Mouse (Mus musculus): ENCODE measurements around the gene Mrpl55. TPM values are rescaled to one million over a fixed set of nuclear protein-coding genes. Genes with fewer than 3 reads are reported as not detected.

The Mrpl55 gene
- polyA plus RNA-seq, 1 experiment = 40.2 TPM

GRCm38 (mm10) chr11:59174189-59174838 lies 28.0 kb upstream of the Mrpl55 start:
- H3K4me3 ChIP-seq (ENCODE audit: control insufficient read depth, insufficient read depth, low read length) = no peak overlapping the region
- H3K27me3 ChIP-seq (ENCODE audit: control insufficient read depth, insufficient read depth, low read length) = peaks cover 7% of the 10 kb centered on the region; the same call in 1 of the 2 replicates
- WGBS = 65% methylated on average over 6 of the region's 6 CpGs
- DNase-seq = no peak
- TF ChIP-seq CTCF (IDR thresholded peaks at IDR 0.05; ENCODE audit: borderline replicate concordance, control insufficient read depth, extremely low read depth, insufficient read depth, low read length, poor library complexity) (no peak), POLR2A (IDR thresholded peaks at IDR 0.05; ENCODE audit: control insufficient read depth, extremely low read depth, insufficient read depth, low read length, poor library complexity) (no peak)
- no peaks in the 10 kb centered on the region for H3K36me3 ChIP-seq (ENCODE audit: control insufficient read depth, insufficient read depth, low read length)
- no peak overlapping the region for H3K27ac ChIP-seq (ENCODE audit: control insufficient read depth, insufficient read depth, low read length)
- no peaks in the 10 kb centered on the region for H3K4me1 ChIP-seq (replicated peaks; ENCODE audit: control insufficient read depth, insufficient read depth, low read length)

- Histone ChIP-seq H3K4me1 (replicated peaks; ENCODE audit: control insufficient read depth, insufficient read depth, low read length) (no peaks in the 10 kb centered on the region), H3K36me3 (ENCODE audit: control insufficient read depth, insufficient read depth, low read length) (no peaks in the 10 kb centered on the region), H3K27me3 (ENCODE audit: control insufficient read depth, insufficient read depth, low read length) (peaks cover 7% of the 10 kb centered on the region; the same call in 1 of the 2 replicates), H3K27ac (ENCODE audit: control insufficient read depth, insufficient read depth, low read length) (no peak overlapping the region), H3K4me3 (ENCODE audit: control insufficient read depth, insufficient read depth, low read length) (no peak overlapping the region)
- no peak for DNase-seq
- TF ChIP-seq CTCF (IDR thresholded peaks at IDR 0.05; ENCODE audit: borderline replicate concordance, control insufficient read depth, extremely low read depth, insufficient read depth, low read length, poor library complexity) (no peak), POLR2A (IDR thresholded peaks at IDR 0.05; ENCODE audit: control insufficient read depth, extremely low read depth, insufficient read depth, low read length, poor library complexity) (no peak)
- WGBS = 3% methylated on average over 47 of the region's 48 CpGs
Observed at GRCm38 (mm10) chr11:59176475-59176874, 25.8 kb upstream of the Mrpl55 start.

GRCm38 (mm10) chr11:59176921-59177320 lies 25.4 kb upstream of the Mrpl55 start:
- 23% methylated on average over 34 of the region's 34 CpGs for WGBS
- Histone ChIP-seq H3K36me3 (ENCODE audit: control insufficient read depth, insufficient read depth, low read length) (no peaks in the 10 kb centered on the region), H3K4me1 (replicated peaks; ENCODE audit: control insufficient read depth, insufficient read depth, low read length) (no peaks in the 10 kb centered on the region), H3K27me3 (ENCODE audit: control insufficient read depth, insufficient read depth, low read length) (peaks cover 7% of the 10 kb centered on the region; the same call in 1 of the 2 replicates), H3K4me3 (ENCODE audit: control insufficient read depth, insufficient read depth, low read length) (no peak overlapping the region), H3K27ac (ENCODE audit: control insufficient read depth, insufficient read depth, low read length) (no peak overlapping the region)
- TF ChIP-seq CTCF (IDR thresholded peaks at IDR 0.05; ENCODE audit: borderline replicate concordance, control insufficient read depth, extremely low read depth, insufficient read depth, low read length, poor library complexity) (no peak), POLR2A (IDR thresholded peaks at IDR 0.05; ENCODE audit: control insufficient read depth, extremely low read depth, insufficient read depth, low read length, poor library complexity) (no peak)
- DNase-seq = no peak

- WGBS = 85% methylated on average over 3 of the region's 3 CpGs
- Histone ChIP-seq H3K27ac (ENCODE audit: control insufficient read depth, insufficient read depth, low read length) (no peak within 1 kb of the TSS), H3K27me3 (ENCODE audit: control insufficient read depth, insufficient read depth, low read length) (no peaks in the 10 kb centered on the region), H3K4me1 (replicated peaks; ENCODE audit: control insufficient read depth, insufficient read depth, low read length) (no peaks in the 10 kb centered on the region), H3K36me3 (ENCODE audit: control insufficient read depth, insufficient read depth, low read length) (no peaks in the 10 kb centered on the region), H3K4me3 (ENCODE audit: control insufficient read depth, insufficient read depth, low read length) (no peak within 1 kb of the TSS)
- DNase-seq = no peak
- TF ChIP-seq POLR2A (IDR thresholded peaks at IDR 0.05; ENCODE audit: control insufficient read depth, extremely low read depth, insufficient read depth, low read length, poor library complexity) = no peak
Observed at GRCm38 (mm10) chr11:59182864-59183331, 19.4 kb upstream of the Mrpl55 start, which contains the start of gene Gjc2. Gene Gjc2 (minus strand): TSS chr11:59183213.

- Histone ChIP-seq H3K36me3 (ENCODE audit: control insufficient read depth, insufficient read depth, low read length) (no peaks in the 10 kb centered on the region), H3K27me3 (ENCODE audit: control insufficient read depth, insufficient read depth, low read length) (no peaks in the 10 kb centered on the region), H3K4me1 (replicated peaks; ENCODE audit: control insufficient read depth, insufficient read depth, low read length) (no peaks in the 10 kb centered on the region), H3K4me3 (ENCODE audit: control insufficient read depth, insufficient read depth, low read length) (no peak overlapping the region), H3K27ac (ENCODE audit: control insufficient read depth, insufficient read depth, low read length) (no peak overlapping the region)
- no peak for TF ChIP-seq POLR2A (IDR thresholded peaks at IDR 0.05; ENCODE audit: control insufficient read depth, extremely low read depth, insufficient read depth, low read length, poor library complexity)
- no peak for DNase-seq
- 64% methylated on average over 3 of the region's 3 CpGs for WGBS
Observed at GRCm38 (mm10) chr11:59183821-59184220, 18.5 kb upstream of the Mrpl55 start.

GRCm38 (mm10) chr11:59185490-59185889 lies 16.8 kb upstream of the Mrpl55 start:
- WGBS = 91% methylated on average over 5 of the region's 5 CpGs
- no peak overlapping the region for H3K27ac ChIP-seq (ENCODE audit: control insufficient read depth, insufficient read depth, low read length)
- no peak overlapping the region for H3K4me3 ChIP-seq (ENCODE audit: control insufficient read depth, insufficient read depth, low read length)
- TF ChIP-seq POLR2A (IDR thresholded peaks at IDR 0.05; ENCODE audit: control insufficient read depth, extremely low read depth, insufficient read depth, low read length, poor library complexity) (no peak), CTCF (IDR thresholded peaks at IDR 0.05; ENCODE audit: borderline replicate concordance, control insufficient read depth, extremely low read depth, insufficient read depth, low read length, poor library complexity) (no peak)
- DNase-seq = no peak
- no peaks in the 10 kb centered on the region for H3K36me3 ChIP-seq (ENCODE audit: control insufficient read depth, insufficient read depth, low read length)
- H3K27me3 ChIP-seq (ENCODE audit: control insufficient read depth, insufficient read depth, low read length) = no peaks in the 10 kb centered on the region
- H3K4me1 ChIP-seq (replicated peaks; ENCODE audit: control insufficient read depth, insufficient read depth, low read length) = no peaks in the 10 kb centered on the region

GRCm38 (mm10) chr11:59187706-59188105 lies 14.6 kb upstream of the Mrpl55 start:
- H3K27ac ChIP-seq (ENCODE audit: control insufficient read depth, insufficient read depth, low read length) = no peak overlapping the region
- 91% methylated on average over 6 of the region's 6 CpGs for WGBS
- no peak for DNase-seq

More at GRCm38 (mm10) chr11:59187706-59188105, 14.6 kb upstream of the Mrpl55 start:
- Histone ChIP-seq H3K27me3 (ENCODE audit: control insufficient read depth, insufficient read depth, low read length) (no peaks in the 10 kb centered on the region), H3K4me3 (ENCODE audit: control insufficient read depth, insufficient read depth, low read length) (no peak overlapping the region), H3K4me1 (replicated peaks; ENCODE audit: control insufficient read depth, insufficient read depth, low read length) (peaks cover 7% of the 10 kb centered on the region), H3K36me3 (ENCODE audit: control insufficient read depth, insufficient read depth, low read length) (no peaks in the 10 kb centered on the region)
- TF ChIP-seq CTCF (IDR thresholded peaks at IDR 0.05; ENCODE audit: borderline replicate concordance, control insufficient read depth, extremely low read depth, insufficient read depth, low read length, poor library complexity) (no peak), POLR2A (IDR thresholded peaks at IDR 0.05; ENCODE audit: control insufficient read depth, extremely low read depth, insufficient read depth, low read length, poor library complexity) (no peak)
